Mouse (Mus musculus) ovary, adult 2 months (tissue): ENCODE measurements around the gene Olfr1061. TPM values are rescaled to one million over a fixed set of nuclear protein-coding genes. Genes with fewer than 3 reads are reported as not detected.

ENCODE experiments used
- polyA plus RNA-seq: library from polyadenylated mRNA; depleted of rRNA; stranded (reverse); fragments of >200 nt; gene quantifications from 2 replicates; pipeline ENCODE4 v1.2.3, GENCODE M21; 2012; rRNA removed

The Olfr1061 gene
- polyA plus RNA-seq = not detected in 2 replicates

GRCm38 (mm10) chr2:86413950-86414349 lies at the start of gene Olfr1061:
Olfr1061 (minus strand) TSS chr2:86414050.

DNA sequence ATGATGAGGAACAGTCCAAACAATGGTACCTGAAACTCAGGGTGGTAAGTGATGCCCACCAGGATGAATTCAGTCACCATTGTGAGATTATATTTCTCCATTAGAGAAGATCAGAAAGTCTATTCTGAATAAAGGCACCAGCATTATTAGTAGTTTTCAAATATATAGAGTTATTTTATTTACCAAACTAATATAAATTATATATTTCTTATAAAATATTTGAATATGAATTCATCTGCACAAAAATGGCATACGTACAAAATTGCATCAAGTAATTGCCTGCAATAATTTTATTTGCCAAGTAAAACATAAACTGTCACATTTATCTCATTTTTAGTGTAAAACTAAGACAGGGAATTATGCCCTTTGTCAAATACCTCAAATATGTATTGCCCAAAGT lies 42.3 kb upstream of the Olfr1061 start, which contains the start of gene Olfr1066:
Gene Olfr1066, minus strand, starts transcription at position 101 of the 400 bp plus-strand sequence.

DNA sequence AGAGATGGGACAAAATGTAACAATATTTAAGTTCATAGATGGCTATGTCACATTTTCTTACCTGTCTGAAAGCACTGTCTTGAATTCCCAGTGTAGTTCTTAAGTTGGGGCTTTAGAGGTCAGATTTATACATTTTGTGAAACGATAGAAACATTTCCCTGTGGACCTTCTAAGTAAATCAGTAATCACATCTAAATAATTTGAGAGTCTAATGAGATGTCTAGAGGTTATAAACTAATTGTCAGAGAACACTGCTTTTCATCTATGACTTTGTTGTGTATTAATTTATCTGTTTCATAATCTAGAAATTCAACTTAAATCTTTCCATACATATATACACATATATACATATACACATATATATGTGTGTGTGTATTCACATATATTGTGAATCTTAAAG lies 36.6 kb upstream of the Olfr1061 start, which contains the start of gene Olfr1065:
Gene Olfr1065, minus strand, starts transcription at position 101 of the 400 bp plus-strand sequence.

GRCm38 (mm10) chr2:86426649-86427048 lies 12.8 kb upstream of the Olfr1061 start, which contains the start of gene Olfr1062:
Olfr1062 (minus strand) TSS chr2:86426749.

DNA sequence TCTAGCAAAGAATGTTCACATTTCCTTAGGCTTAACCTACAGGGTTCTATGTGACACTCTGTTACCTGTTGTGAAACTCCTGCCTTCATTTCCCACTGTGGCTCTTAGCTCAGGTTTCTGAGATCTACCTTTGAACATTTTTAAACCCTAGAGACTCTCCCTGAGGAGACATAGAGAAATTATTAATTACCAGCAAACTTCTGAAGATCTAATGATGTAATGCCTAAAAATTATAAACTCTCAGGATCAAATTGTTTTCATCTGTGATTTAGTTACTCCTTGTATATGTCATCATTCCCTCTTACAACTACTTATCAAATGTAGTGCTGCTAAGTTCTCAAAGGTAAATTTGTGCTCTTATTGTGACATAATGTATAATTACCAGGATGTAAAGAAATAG lies 25.4 kb downstream of the Olfr1061 start, which contains the start of gene Olfr1058:
Gene Olfr1058, minus strand, starts transcription at position 101 of the 400 bp plus-strand sequence.

DNA sequence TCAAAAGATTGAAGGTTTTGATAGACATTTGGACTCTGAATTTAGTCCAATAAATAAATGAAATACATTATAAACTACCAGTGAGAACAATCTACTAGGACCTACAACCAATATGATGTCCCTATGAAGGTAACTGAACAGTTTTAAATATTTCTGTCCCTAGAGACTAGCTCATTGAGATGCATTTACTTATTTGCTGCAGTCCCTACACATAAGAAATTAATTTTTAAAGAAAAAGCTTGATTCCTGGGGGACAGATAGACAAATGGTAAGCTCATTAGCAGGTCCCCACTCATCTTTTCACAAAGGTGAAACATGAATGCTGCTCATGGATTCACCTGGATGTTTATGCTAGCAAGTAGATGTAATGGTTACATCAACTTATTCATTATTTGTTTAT lies 35.6 kb downstream of the Olfr1061 start, which contains the start of gene Olfr1057:
Gene Olfr1057, minus strand, starts transcription at position 101 of the 400 bp plus-strand sequence.

Other genes starting within 250 kb of the Olfr1061 start
- not detected in 2 replicates for gene Olfr1043, start 246.5 kb downstream of the Olfr1061 start, polyA plus RNA-seq
- gene Olfr1044, start 236.2 kb downstream of the Olfr1061 start, polyA plus RNA-seq = not detected in 2 replicates
- not detected in 2 replicates for gene Olfr52, start 228.4 kb downstream of the Olfr1061 start, polyA plus RNA-seq
- not detected in 2 replicates for gene Olfr1045, start 211.0 kb downstream of the Olfr1061 start, polyA plus RNA-seq
- not detected in 2 replicates for gene Olfr1046, start 194.7 kb downstream of the Olfr1061 start, polyA plus RNA-seq
- gene Olfr1047, start 182.6 kb downstream of the Olfr1061 start, polyA plus RNA-seq = not detected in 2 replicates
- not detected in 2 replicates for gene Olfr1048, start 173.8 kb downstream of the Olfr1061 start, polyA plus RNA-seq
- not detected in 2 replicates for gene Olfr1049, start 155.7 kb downstream of the Olfr1061 start, polyA plus RNA-seq
- not detected in 2 replicates for gene Olfr1051, start 135.0 kb downstream of the Olfr1061 start, polyA plus RNA-seq
- gene Olfr1052, start 121.6 kb downstream of the Olfr1061 start, polyA plus RNA-seq = not detected in 2 replicates
- not detected in 2 replicates for gene Olfr1053, start 98.8 kb downstream of the Olfr1061 start, polyA plus RNA-seq
- gene Olfr1054, start 78.6 kb downstream of the Olfr1061 start, polyA plus RNA-seq = not detected in 2 replicates
- not detected in 2 replicates for gene Olfr1055, start 63.8 kb downstream of the Olfr1061 start, polyA plus RNA-seq
- gene Olfr1056, start 51.6 kb downstream of the Olfr1061 start, polyA plus RNA-seq = not detected in 2 replicates
- gene Olfr1057, start 35.7 kb downstream of the Olfr1061 start, polyA plus RNA-seq = not detected in 2 replicates
- not detected in 2 replicates for gene Olfr1058, start 25.5 kb downstream of the Olfr1061 start, polyA plus RNA-seq
- not detected in 2 replicates for gene Olfr1062, start 12.7 kb upstream of the Olfr1061 start, polyA plus RNA-seq
- gene Olfr1065, start 36.5 kb upstream of the Olfr1061 start, polyA plus RNA-seq = not detected in 2 replicates
- gene Olfr1066, start 42.2 kb upstream of the Olfr1061 start, polyA plus RNA-seq = not detected in 2 replicates
- gene Olfr228, start 73.3 kb upstream of the Olfr1061 start, polyA plus RNA-seq = not detected in 2 replicates
- gene Olfr1076, start 94.4 kb upstream of the Olfr1061 start, polyA plus RNA-seq = not detected in 2 replicates
- gene Olfr1079, start 128.4 kb upstream of the Olfr1061 start, polyA plus RNA-seq = not detected in 2 replicates
- not detected in 2 replicates for gene Olfr1080, start 144.2 kb upstream of the Olfr1061 start, polyA plus RNA-seq
- not detected in 2 replicates for gene Olfr1082, start 184.9 kb upstream of the Olfr1061 start, polyA plus RNA-seq
- gene Olfr1084, start 225.7 kb upstream of the Olfr1061 start, polyA plus RNA-seq = not detected in 2 replicates
- gene Olfr1085, start 248.0 kb upstream of the Olfr1061 start, polyA plus RNA-seq = not detected in 2 replicates